Mouse (Mus musculus) megakaryocyte progenitor cell, adult 5-6 weeks (primary cell): ENCODE measurements around the gene Xpnpep1. TPM values are rescaled to one million over a fixed set of nuclear protein-coding genes. Genes with fewer than 3 reads are reported as not detected.

Experiments used
- ATAC-seq: replicated peaks from 2 replicates; pipeline ENCODE4 v1.8.0; 2016; ENCODE audit warnings: mild to moderate bottlenecking, moderate TSS enrichment, inconsistent platforms; ENCODE audit not compliant: poor library complexity
- total RNA-seq, 2 experiments: library from RNA; stranded (forward) in 1 of 2; stranded (reverse) in 1 of 2; fragments of 157-497, 149-512 nt in 1 of 2; fragments of 200-1000 nt in 1 of 2; gene quantifications; 2 replicates each; pipeline versions ENCODE4 v1.2.3 to v1.2.4; 2015 to 2017

The Xpnpep1 gene
- total RNA-seq, 2 experiments from 2014 or later, result 46.9 to 55.6 TPM

GRCm38 (mm10) chr19:53003554-53004365 is 36.3 kb downstream of the Xpnpep1 start:
- ATAC-seq, result peak; percentile 70

- ATAC-seq, result peak; percentile 58
Observed at GRCm38 (mm10) chr19:53002166-53003095, 37.6 kb downstream of the Xpnpep1 start.

GRCm38 (mm10) chr19:52992880-52993440 is 47.1 kb downstream of the Xpnpep1 start:
- ATAC-seq, result peak; percentile 93

GRCm38 (mm10) chr19:52991924-52992323 is 48.1 kb downstream of the Xpnpep1 start:
- no peak for ATAC-seq

GRCm38 (mm10) chr19:52979020-52979711 is 60.8 kb downstream of the Xpnpep1 start:
- peak; percentile 85 for ATAC-seq

GRCm38 (mm10) chr19:52975564-52976185 is 64.3 kb downstream of the Xpnpep1 start:
- ATAC-seq, result peak; percentile 80

GRCm38 (mm10) chr19:52966339-52966738 is 73.7 kb downstream of the Xpnpep1 start:
- no peak for ATAC-seq

- no peak for ATAC-seq
Observed at GRCm38 (mm10) chr19:52962745-52963144, 77.3 kb downstream of the Xpnpep1 start.

GRCm38 (mm10) chr19:52922678-52923495 is 117.1 kb downstream of the Xpnpep1 start:
- ATAC-seq, result peak; percentile 87

GRCm38 (mm10) chr19:52904182-52904581 is 135.8 kb downstream of the Xpnpep1 start:
- ATAC-seq, result no peak

- no peak for ATAC-seq
Observed at GRCm38 (mm10) chr19:52891807-52892442, 148.1 kb downstream of the Xpnpep1 start.

Other genes starting within 250 kb of the Xpnpep1 start
- 36.6 and 37.5 TPM in 2 replicates for gene Add3, start 100.2 kb upstream of the Xpnpep1 start, total RNA-seq (2015)
- 43.8 and 46.8 TPM in 2 replicates for gene Add3, start 100.2 kb upstream of the Xpnpep1 start, total RNA-seq (2017)